Mouse (Mus musculus) right cerebral cortex, postnatal 4 days (tissue): ENCODE data around the gene Phf3.
"Not testable (repeated sequence)": the region's sequence is repeated elsewhere in the genome, so short reads cannot be mapped to it uniquely, and the experiment has no call there.

Experiments used
- DNase-seq: peaks from one replicate; pipeline ENCODE4 v3.0.0-alpha.2; 2022

Gene Phf3

GRCm38 (mm10) chr1:30873541-30874260 is at the start of gene Phf3:
Gene Phf3, minus strand, starts transcription at chr1:30873921.
- DNase-seq, result peak; percentile 88

- DNase-seq, result no peak
Observed at GRCm38 (mm10) chr1:30922237-30922636, 48.5 kb upstream of the Phf3 start.

- no peak for DNase-seq
Observed at GRCm38 (mm10) chr1:30921252-30921651, 47.5 kb upstream of the Phf3 start.

- no peak for DNase-seq
Observed at GRCm38 (mm10) chr1:30920620-30921177, 47.0 kb upstream of the Phf3 start.

- no peak for DNase-seq
Observed at GRCm38 (mm10) chr1:30910172-30910571, 36.5 kb upstream of the Phf3 start.

GRCm38 (mm10) chr1:30908797-30909196 is 35.1 kb upstream of the Phf3 start:
- no peak for DNase-seq

- no peak for DNase-seq
Observed at GRCm38 (mm10) chr1:30903480-30904218, 29.9 kb upstream of the Phf3 start.

GRCm38 (mm10) chr1:30898691-30899090 is 25.0 kb upstream of the Phf3 start:
- no peak for DNase-seq

GRCm38 (mm10) chr1:30895366-30895765 is 21.6 kb upstream of the Phf3 start:
- DNase-seq, result not testable (repeated sequence)

GRCm38 (mm10) chr1:30883806-30884205 is 10.1 kb upstream of the Phf3 start:
- not testable (repeated sequence) for DNase-seq

- no peak for DNase-seq
Observed at GRCm38 (mm10) chr1:30875746-30876145, 2.0 kb upstream of the Phf3 start.

GRCm38 (mm10) chr1:30874261-30875131 is 775 bp upstream of the Phf3 start:
- DNase-seq, result no peak

- peak; percentile 49 for DNase-seq
Observed at GRCm38 (mm10) chr1:30872836-30873540, 733 bp downstream of the Phf3 start.

- no peak for DNase-seq
Observed at GRCm38 (mm10) chr1:30867786-30868185, 5.9 kb downstream of the Phf3 start.

- DNase-seq, result no peak
Observed at GRCm38 (mm10) chr1:30852518-30852917, 21.2 kb downstream of the Phf3 start.

- no peak for DNase-seq
Observed at GRCm38 (mm10) chr1:30851920-30852319, 21.8 kb downstream of the Phf3 start.

- DNase-seq, result no peak
Observed at GRCm38 (mm10) chr1:30850906-30851305, 22.8 kb downstream of the Phf3 start.

GRCm38 (mm10) chr1:30849955-30850354 is 23.8 kb downstream of the Phf3 start:
- no peak for DNase-seq

GRCm38 (mm10) chr1:30847706-30848105 is 26.0 kb downstream of the Phf3 start:
- no peak for DNase-seq

- DNase-seq, result no peak
Observed at GRCm38 (mm10) chr1:30839662-30840061, 34.1 kb downstream of the Phf3 start.

GRCm38 (mm10) chr1:30835512-30835911 is 38.2 kb downstream of the Phf3 start:
- no peak for DNase-seq

- no peak for DNase-seq
Observed at GRCm38 (mm10) chr1:30832778-30833177, 40.9 kb downstream of the Phf3 start.
